Mouse (Mus musculus) hindlimb bud, embryonic 11.5 days (tissue): ENCODE measurements around the gene Rasal1.

Experiments
- DNase-seq: peaks from one replicate; pipeline ENCODE4 v3.0.0-alpha.2; 2012; ENCODE audit warnings: low read depth, low spot score; ENCODE audit errors: extremely low spot score

Gene Rasal1

GRCm38 (mm10) chr5:120717136-120717535 lies 68.5 kb downstream of the Rasal1 start:
- no peak for DNase-seq

- no peak for DNase-seq
Measured at GRCm38 (mm10) chr5:120718600-120719378, 70.2 kb downstream of the Rasal1 start.

- DNase-seq, result no peak
Measured at GRCm38 (mm10) chr5:120721005-120721404, 72.4 kb downstream of the Rasal1 start.

GRCm38 (mm10) chr5:120725811-120726455 lies 77.3 kb downstream of the Rasal1 start:
- no peak for DNase-seq
